Mouse (Mus musculus): Measurements from ENCODE around the gene Cd2. TPM values are rescaled to one million over a fixed set of nuclear protein-coding genes. Genes with fewer than 3 reads are reported as not detected.

Gene Cd2
- total RNA-seq, 2 experiments from 2014 or later: not detected

DNA sequence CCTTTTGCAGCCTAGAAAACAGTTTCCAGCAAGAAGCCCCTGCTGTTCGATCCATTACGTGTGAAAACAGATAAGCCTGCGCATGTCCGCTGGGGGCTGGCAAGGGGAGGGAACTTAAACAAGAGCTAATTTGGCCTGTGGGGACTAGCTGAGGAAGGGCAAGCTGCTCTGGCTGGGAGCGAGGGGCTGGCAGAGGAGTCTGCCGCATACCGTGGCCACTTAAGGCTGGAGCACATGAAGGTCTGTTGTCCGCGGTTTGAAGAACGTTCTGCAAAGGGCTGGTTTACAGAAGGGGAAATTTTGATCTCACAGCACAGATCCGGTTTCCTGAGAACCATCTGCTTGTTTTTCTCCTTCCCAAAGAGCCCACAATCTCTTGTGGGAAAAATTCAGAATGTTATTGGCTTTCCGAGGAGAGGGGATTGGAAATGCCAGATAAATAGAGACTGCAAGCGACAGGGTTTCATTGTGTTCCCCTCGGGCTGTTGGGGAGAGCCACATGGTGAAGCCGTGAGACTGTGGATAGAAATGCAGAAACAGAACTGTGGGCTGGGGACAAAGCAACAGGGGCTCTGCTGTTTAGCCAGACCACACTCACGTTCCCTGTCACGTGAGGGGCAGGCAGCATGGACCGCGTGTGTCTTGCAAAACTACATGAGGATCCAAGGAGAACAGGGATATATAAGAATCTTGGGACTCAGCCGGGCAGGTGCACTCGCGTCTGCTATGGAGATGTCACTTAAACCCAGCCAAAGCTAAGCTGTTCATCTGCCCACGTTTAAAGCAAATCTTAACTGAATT is 12.7 kb upstream of the Cd2 start:
- Histone ChIP-seq H3K4me3 (peak overlapping the region; percentile 30), H3K27ac (peak overlapping the region; percentile 88)
- DNase-seq (ENCODE audit: low spot score in 2 of 2): peak; percentile 58 to 59
- peak; percentile 20; the same call in 1 of the 2 replicates for TF ChIP-seq CTCF (conservative IDR thresholded peaks at IDR 0.05)

GRCm38 (mm10) chr3:101299591-101299990 is 11.9 kb upstream of the Cd2 start:
- Histone ChIP-seq H3K4me3 (no peak overlapping the region), H3K27ac (peak overlapping the region; percentile 88)
- no peak for TF ChIP-seq CTCF (conservative IDR thresholded peaks at IDR 0.05)
- no peak for DNase-seq (ENCODE audit: low spot score in 2 of 2)

GRCm38 (mm10) chr3:101297221-101297620 is 9.5 kb upstream of the Cd2 start:
- Histone ChIP-seq H3K4me3 (no peak overlapping the region), H3K27ac (no peak overlapping the region)
- no peak for TF ChIP-seq CTCF (conservative IDR thresholded peaks at IDR 0.05)
- no peak for DNase-seq (ENCODE audit: low spot score in 2 of 2)

DNA sequence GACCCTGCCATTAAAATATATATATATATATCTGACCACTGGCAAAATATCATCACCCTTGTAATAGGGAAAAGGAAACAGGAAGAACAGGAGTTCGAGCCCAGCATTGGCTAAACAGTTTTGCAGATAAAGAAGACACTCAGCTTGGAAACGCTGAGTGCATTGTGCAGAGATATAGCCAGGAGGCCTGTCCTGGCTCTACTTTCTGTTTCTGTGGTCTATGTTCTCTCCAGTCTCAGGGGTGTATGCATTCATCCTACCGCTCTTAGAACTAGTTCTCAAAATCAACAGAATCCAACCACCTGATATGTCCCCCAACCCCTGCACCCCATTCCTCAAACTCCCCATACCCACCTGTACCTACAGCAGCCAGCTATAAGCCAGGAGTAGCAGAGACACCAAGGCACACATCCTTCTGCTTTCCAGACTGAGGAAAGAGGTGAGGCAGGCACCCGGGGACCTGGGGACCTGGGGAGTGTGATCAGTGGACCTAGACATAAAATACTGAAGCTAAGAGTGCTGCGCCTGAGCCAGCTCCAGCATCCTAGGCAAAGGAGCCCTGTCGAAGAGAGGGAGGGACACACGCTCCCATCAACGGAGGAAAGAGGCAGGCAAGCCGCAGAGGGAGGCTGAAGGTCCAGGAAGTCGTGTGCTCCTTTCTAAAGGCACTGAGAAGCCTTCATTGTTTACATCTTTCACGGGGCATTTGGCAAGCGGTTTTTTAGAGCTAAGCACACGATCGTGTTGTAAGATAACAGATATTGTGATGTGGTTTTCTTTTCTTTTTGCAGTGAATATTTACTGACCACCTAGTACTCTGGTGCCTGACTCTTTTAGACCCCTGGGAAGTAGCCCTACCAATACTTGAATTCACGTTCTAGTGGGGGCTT is 8.4 kb upstream of the Cd2 start:
- no peak for DNase-seq (ENCODE audit: low spot score in 2 of 2)
- Histone ChIP-seq H3K4me3 (no peak overlapping the region), H3K27ac (no peak overlapping the region)
- TF ChIP-seq CTCF (conservative IDR thresholded peaks at IDR 0.05): no peak

DNA sequence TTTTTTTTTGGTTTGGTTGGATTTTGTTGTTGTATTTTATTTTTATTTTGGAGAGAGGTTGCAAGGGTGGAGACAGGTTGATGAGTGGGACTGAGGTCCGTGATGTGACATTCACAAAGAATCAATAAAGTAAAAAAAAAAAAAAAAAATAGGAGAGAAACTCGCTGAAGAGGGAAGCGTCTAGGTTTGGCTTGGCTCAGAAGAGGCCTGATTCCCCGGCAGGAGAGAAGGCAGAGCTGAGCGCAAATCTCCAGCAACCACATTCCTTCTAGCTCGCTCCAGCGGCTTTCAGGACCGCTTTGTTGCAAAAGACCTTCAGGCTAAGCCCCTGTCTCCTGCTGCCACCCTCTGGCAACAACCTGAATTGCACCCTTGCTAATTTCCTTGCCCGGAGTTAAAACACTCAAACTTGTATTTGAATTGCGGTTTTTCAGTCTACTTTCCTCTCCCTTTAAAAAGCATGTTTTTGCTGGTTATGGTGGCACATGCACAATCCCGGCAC is 7.7 kb upstream of the Cd2 start:
- H3K27ac ChIP-seq: no peak overlapping the region

DNA sequence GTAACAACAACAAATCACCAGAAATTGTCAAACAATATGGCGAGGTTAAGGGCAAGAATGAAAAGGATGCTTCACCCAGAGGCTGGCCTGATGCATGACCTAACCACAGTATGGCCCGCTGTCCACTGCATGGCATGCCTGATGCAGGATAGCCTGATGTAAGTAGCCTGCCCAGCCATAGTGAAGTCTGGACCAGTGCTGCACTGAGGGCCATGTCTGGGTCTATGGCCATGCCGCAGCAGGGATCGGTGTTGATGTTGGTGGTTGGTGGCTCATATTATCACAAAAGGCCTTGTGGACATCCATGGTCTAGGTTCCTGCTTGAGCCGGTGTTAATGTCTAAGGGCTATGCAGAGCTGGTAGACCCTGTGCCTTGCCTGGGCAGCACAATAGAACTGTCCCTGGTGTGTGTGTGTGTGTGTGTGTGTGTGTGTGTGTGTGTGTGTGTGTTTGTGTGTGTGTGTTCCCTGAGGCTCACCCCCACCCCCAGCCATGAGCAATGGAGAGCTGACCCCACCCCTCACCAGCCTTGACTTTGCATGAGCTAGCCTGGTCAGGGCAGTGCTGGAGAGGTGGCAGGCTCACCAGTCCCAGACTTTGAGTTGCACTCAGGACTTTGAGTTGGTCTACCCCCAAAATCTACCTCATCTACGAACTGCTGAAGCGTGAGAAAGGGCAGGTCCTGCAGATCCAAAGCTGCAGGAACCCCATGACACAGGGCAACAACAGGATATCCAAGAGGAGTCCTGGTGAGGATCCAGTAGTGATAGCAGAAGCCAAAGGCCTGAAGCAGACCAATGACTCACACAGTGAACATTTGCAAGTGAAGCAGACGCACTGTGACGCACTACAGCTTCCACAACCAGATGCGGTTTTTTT is 7.0 kb upstream of the Cd2 start:
- no peak overlapping the region for H3K4me3 ChIP-seq
- no peak for TF ChIP-seq CTCF (conservative IDR thresholded peaks at IDR 0.05)
- DNase-seq (ENCODE audit: low spot score in 2 of 2): no peak
- H3K27ac ChIP-seq: no peak overlapping the region

More for the DNA sequence above, 7.7 kb upstream of the Cd2 start:
- DNase-seq (ENCODE audit: low spot score in 2 of 2): peak; percentile 89 to 96
- no peak overlapping the region for H3K4me3 ChIP-seq
- peak; percentile 99 for TF ChIP-seq CTCF (conservative IDR thresholded peaks at IDR 0.05)

DNA sequence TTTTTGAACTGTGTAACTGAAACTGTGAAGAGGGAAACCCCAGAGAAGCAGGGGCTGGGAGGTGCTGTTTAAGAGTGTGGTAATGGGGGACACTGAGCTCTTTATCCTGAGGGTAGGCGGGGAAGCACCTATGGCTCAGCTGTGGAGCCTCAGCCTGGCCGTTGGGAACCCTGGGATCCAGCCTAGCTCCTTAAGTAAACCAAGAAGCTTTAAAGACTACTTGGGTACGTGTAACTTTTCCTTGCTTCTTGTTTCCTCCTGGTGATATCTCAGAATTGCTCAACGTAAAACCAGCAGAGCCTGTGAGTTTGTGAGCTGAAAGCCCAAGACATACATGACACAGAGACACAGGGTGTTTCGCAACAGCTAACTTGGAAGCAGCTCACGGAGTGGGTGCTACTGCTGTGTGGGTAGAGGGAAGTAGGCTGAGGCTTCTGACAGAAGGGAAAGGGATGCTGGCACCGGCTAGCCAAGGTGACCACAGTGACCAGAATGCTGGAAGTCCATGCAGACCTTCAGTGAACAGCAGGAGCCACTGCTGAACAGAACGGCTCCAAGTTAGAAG is 5.9 kb upstream of the Cd2 start:
- DNase-seq (ENCODE audit: low spot score in 2 of 2): no peak

GRCm38 (mm10) chr3:101292611-101293010 is 4.9 kb upstream of the Cd2 start:
- Histone ChIP-seq H3K27ac (no peak overlapping the region), H3K4me3 (no peak overlapping the region)
- no peak for DNase-seq (ENCODE audit: low spot score in 2 of 2)
- no peak for TF ChIP-seq CTCF (conservative IDR thresholded peaks at IDR 0.05)

More for the DNA sequence above, 5.9 kb upstream of the Cd2 start:
- no peak for TF ChIP-seq CTCF (conservative IDR thresholded peaks at IDR 0.05)
- Histone ChIP-seq H3K27ac (no peak overlapping the region), H3K4me3 (no peak overlapping the region)

GRCm38 (mm10) chr3:101290587-101291520 is 3.1 kb upstream of the Cd2 start:
- no peak for TF ChIP-seq CTCF (conservative IDR thresholded peaks at IDR 0.05)
- no peak overlapping the region for H3K27ac ChIP-seq
- no peak overlapping the region for H3K4me3 ChIP-seq
- DNase-seq (ENCODE audit: low spot score in 2 of 2): no peak

- no peak for DNase-seq (ENCODE audit: low spot score in 2 of 2)
- H3K27ac ChIP-seq: no peak overlapping the region
- no peak for TF ChIP-seq CTCF (conservative IDR thresholded peaks at IDR 0.05)
- H3K4me3 ChIP-seq: no peak overlapping the region
Measured at GRCm38 (mm10) chr3:101290036-101290435, 2.3 kb upstream of the Cd2 start.

- no peak overlapping the region for H3K4me3 ChIP-seq
- no peak for DNase-seq (ENCODE audit: low spot score in 2 of 2)
- no peak overlapping the region for H3K27ac ChIP-seq
- no peak for TF ChIP-seq CTCF (conservative IDR thresholded peaks at IDR 0.05)
Measured at GRCm38 (mm10) chr3:101289406-101289805, 1.7 kb upstream of the Cd2 start.

Measured in layer of hippocampus, adult 2 months (tissue).